Mouse (Mus musculus): ENCODE measurements around the gene Cstb.

GRCm38 (mm10) chr10:78442292-78442691, 16.8 kb downstream of the Cstb start:
- TF ChIP-seq ELF1 (IDR thresholded peaks at IDR 0.05; ENCODE audit: low read depth, low read length) (no peak), CTCF (IDR thresholded peaks at IDR 0.05 in 2 of 3, conservative IDR thresholded peaks at IDR 0.05 in 1 of 3; ENCODE audit: control insufficient read depth in 1 of 3, insufficient read depth in 1 of 3, low read depth in 2 of 3, low read length in 3 of 3, poor library complexity in 1 of 3, severe bottlenecking in 1 of 3) (no peak), KAT2A (conservative IDR thresholded peaks at IDR 0.05; ENCODE audit: low read depth, low read length) (no peak), POLR2AphosphoS5 (IDR thresholded peaks at IDR 0.05; ENCODE audit: borderline replicate concordance, low read depth, low read length) (no peak), TCF12 (IDR thresholded peaks at IDR 0.05; ENCODE audit: low read depth, low read length) (no peak), GABPA (IDR thresholded peaks at IDR 0.05; ENCODE audit: low read depth, low read length) (no peak), MEF2A (IDR thresholded peaks at IDR 0.05; ENCODE audit: extremely low read depth, insufficient replicate concordance, low read depth, low read length, poor library complexity, severe bottlenecking) (no peak), POLR2A (IDR thresholded peaks at IDR 0.05; ENCODE audit: control insufficient read depth in 1 of 2, insufficient read depth in 1 of 2, low read depth in 1 of 2, low read length in 2 of 2, poor library complexity in 1 of 2) (no peak), GATA1 (IDR thresholded peaks at IDR 0.05; ENCODE audit: low read depth, low read length) (no peak), USF1 (IDR thresholded peaks at IDR 0.05; ENCODE audit: low read depth, low read length) (no peak), ZMIZ1 (IDR thresholded peaks at IDR 0.05; ENCODE audit: low read depth, low read length) (no peak)
